ENCODE assay signal across 24 mouse cellular contexts in genomic region chr5:44081108-44081507, GRCm38 (mm10). TPM values are rescaled to one million over a fixed set of nuclear protein-coding genes. Genes with fewer than 3 reads are reported as not detected.
A peak's percentile ranks its signal among the peaks of the same experiment; 100 is the strongest.
DNase-seq lines count a peak whose midpoint lies in the region; ATAC-seq and TF ChIP-seq lines count a peak whose summit lies in the region.
"Had no signal": no experiment of that assay in that cellular context is flagged by ENCODE, and none has a peak within 500 bp of the region (broad histone marks: within the 10 kb centered on the region; RNA-seq: fewer than 3 reads in every experiment).

No protein-coding gene starts in this region.

- TF ChIP-seq POLR2A in heart, adult 2 months (IDR thresholded peaks at IDR 0.05; ENCODE audit: insufficient read depth, low read depth, low read length), result no peak

- ATAC-seq in midbrain, embryonic 13.5 days, result no peak
- ATAC-seq: activated CD4-positive, CD25-positive, alpha-beta regulatory T cell, adult 4 months; CD4-positive, CD25-positive, alpha-beta regulatory T cell, adult 4 months; forebrain, embryonic 15.5 days; hindbrain, embryonic 16.5 days; inflammation-experienced regulatory T-cells, adult 6 months; Patski had no signal

- TF ChIP-seq CTCF in heart, adult 2 months (IDR thresholded peaks at IDR 0.05), result peak; percentile 45
- TF ChIP-seq CTCF in left cerebral cortex, adult 2 months (IDR thresholded peaks at IDR 0.05), result no peak; the same call in 1 of the 2 replicates

- H3K9ac ChIP-seq in heart, adult 2 months (ENCODE audit: low read depth, low read length), result no peak overlapping the region
- no peak overlapping the region for H3K9ac ChIP-seq in midbrain, embryonic 13.5 days (replicated peaks)
- H3K9ac ChIP-seq: embryonic facial prominence, embryonic 12.5 days; forebrain, embryonic 15.5 days; heart, embryonic 12.5 days; hindbrain, embryonic 12.5 days had no signal

- intact Hi-C loops in heart, adult 2 months (cut with DNase I), result no loop called here
- intact Hi-C loops in heart, postnatal 36 days (cut with DNase I), result no loop called here
- intact Hi-C loops in left cerebral cortex, adult 2 months (cut with DNase I), result no loop called here

- WGBS in heart, adult 2 months, result 42% methylated on average over 1 of the region's 1 CpGs
- 78% methylated on average over 1 of the region's 1 CpGs for WGBS in midbrain, embryonic 13.5 days

- no peaks in the 10 kb centered on the region for H3K27me3 ChIP-seq in heart, adult 2 months (ENCODE audit: control insufficient read depth, insufficient read depth, low read length)
- H3K27me3 ChIP-seq in midbrain, embryonic 13.5 days, result no peaks in the 10 kb centered on the region
- H3K27me3 ChIP-seq: embryonic facial prominence, embryonic 12.5 days; forebrain, embryonic 15.5 days; heart, embryonic 12.5 days; hindbrain, embryonic 12.5 days; Patski had no signal

- H3K4me1 ChIP-seq in heart, adult 2 months (ENCODE audit: control insufficient read depth, insufficient read depth, low read length), result no peaks in the 10 kb centered on the region
- H3K4me1 ChIP-seq in midbrain, embryonic 13.5 days (replicated peaks), result no peaks in the 10 kb centered on the region
- H3K4me1 ChIP-seq: forebrain, embryonic 15.5 days; hindbrain, embryonic 12.5 days had no signal

- TF ChIP-seq EP300 in heart, adult 2 months (IDR thresholded peaks at IDR 0.05; ENCODE audit: insufficient read depth, low read depth, low read length), result no peak

- no peaks in the 10 kb centered on the region for H3K79me2 ChIP-seq in heart, adult 2 months (replicated peaks; ENCODE audit: control insufficient read depth, insufficient read depth, low read length)

- H3K36me3 ChIP-seq in heart, adult 2 months (ENCODE audit: control insufficient read depth, insufficient read depth, low read length), result no peaks in the 10 kb centered on the region
- peaks cover 15% of the 10 kb centered on the region for H3K36me3 ChIP-seq in midbrain, embryonic 13.5 days
- H3K36me3 ChIP-seq: forebrain, embryonic 15.5 days; G1E; heart, embryonic 12.5 days had no signal

- no peak overlapping the region for H3K4me2 ChIP-seq in midbrain, embryonic 13.5 days (replicated peaks)
- H3K4me2 ChIP-seq: embryonic facial prominence, embryonic 12.5 days; forebrain, embryonic 15.5 days; heart, embryonic 12.5 days; hindbrain, embryonic 12.5 days had no signal

- H3K9me3 ChIP-seq in midbrain, embryonic 13.5 days, result no peaks in the 10 kb centered on the region; the same call in 1 of the 2 replicates
- H3K9me3 ChIP-seq: embryonic facial prominence, embryonic 12.5 days; forebrain, embryonic 15.5 days; G1E; heart, embryonic 12.5 days; hindbrain, embryonic 12.5 days had no signal

- DNase-seq in embryo, embryonic 10.5 days (ENCODE audit: low spot score), result peak; percentile 14
- no peak for DNase-seq in embryo, embryonic 9.5 days (ENCODE audit: extremely low spot score)
- DNase-seq in heart, adult 2 months, result no peak
- DNase-seq in heart, postnatal 36 days, result no peak
- no peak for DNase-seq in left cerebral cortex, adult 2 months (ENCODE audit: extremely low spot score in 1 of 2, low spot score in 2 of 2)
- no peak for DNase-seq in left cerebral cortex, adult 9 months (ENCODE audit: low spot score in 2 of 2)
- DNase-seq in forelimb bud, embryonic 11.5 days (ENCODE audit: low read depth, low spot score), result peak; percentile 29
- DNase-seq: adrenal gland, postnatal 14 days; B cell, adult 2 months; cerebellum, adult 11-12 months; cerebellum, adult 9-10 months; cerebellum, postnatal 25 days; gastrocnemius, postnatal 25 days had no signal

- H3K27ac ChIP-seq in heart, adult 2 months, result peak overlapping the region; percentile 63
- H3K27ac ChIP-seq in left cerebral cortex, adult 2 months, result peak overlapping the region; percentile 24; the same call in 1 of the 2 replicates
- H3K27ac ChIP-seq in midbrain, embryonic 13.5 days, result no peak overlapping the region
- H3K27ac ChIP-seq: embryonic facial prominence, embryonic 12.5 days; forebrain, embryonic 15.5 days; hindbrain, embryonic 12.5 days had no signal

- no peak overlapping the region for H3K4me3 ChIP-seq in heart, adult 2 months
- no peak overlapping the region for H3K4me3 ChIP-seq in left cerebral cortex, adult 2 months
- no peak overlapping the region for H3K4me3 ChIP-seq in midbrain, embryonic 13.5 days (replicated peaks)
- H3K4me3 ChIP-seq: embryonic facial prominence, embryonic 12.5 days; forebrain, embryonic 15.5 days; heart, embryonic 12.5 days; hindbrain, embryonic 12.5 days had no signal

RNA-seq across cellular contexts. Expression of gene Prom1, which starts 20.7 kb away (rescaled TPM):
- 10 to 100 TPM in 1 of 2 experiments, 1 to 10 TPM in 1; 7.8 to 10.0 TPM for total RNA-seq in heart, adult 2 months (2021)
- 0.57 and 1.8 TPM in 2 replicates for polyA plus RNA-seq in heart, adult 2 months (2012; rRNA removed)
- total RNA-seq in heart, postnatal 36 days (2021), result 10 to 100 TPM in 1 of 2 experiments, 1 to 10 TPM in 1; 7.2 to 13.9 TPM
- total RNA-seq in left cerebral cortex, adult 2 months (2021), result 10 to 100 TPM; 12.3 to 17.7 TPM
- 60.0 and 69.6 TPM in 2 replicates for polyA plus RNA-seq in midbrain, embryonic 13.5 days (2015; fragmentation: Nextera tagmentation; extraction: Ambion mirVana)
- polyA plus RNA-seq: G1E had no signal

Comparison
In these comparisons a context has a peak if more than half of its experiments do, and no peak if none do; other contexts are left out.
1. DNase-seq: peak in embryo, embryonic 10.5 days (single experiment) and forelimb bud, embryonic 11.5 days (single experiment); none in embryo, embryonic 9.5 days (single experiment), heart, adult 2 months (0 of 2), heart, postnatal 36 days (0 of 2), left cerebral cortex, adult 2 months (0 of 2) and left cerebral cortex, adult 9 months (0 of 2).